Mouse (Mus musculus): ENCODE measurements around the gene Rorc. TPM values are rescaled to one million over a fixed set of nuclear protein-coding genes. Genes with fewer than 3 reads are reported as not detected.

The Rorc gene
- polyA plus RNA-seq (2016; fragmentation: Nextera tagmentation; extraction: Ambion mirVana): 1.3 and 2.0 TPM in 2 replicates

- Histone ChIP-seq H3K9me3 (no peaks in the 10 kb centered on the region), H3K4me1 (peaks cover 28% of the 10 kb centered on the region), H3K9ac (peak within 1 kb of the TSS; percentile 38), H3K4me2 (peak within 1 kb of the TSS; percentile 51), H3K36me3 (replicated peaks) (no peaks in the 10 kb centered on the region), H3K4me3 (replicated peaks) (peak within 1 kb of the TSS; percentile 20), H3K27ac (peak within 1 kb of the TSS; percentile 9; the same call in 1 of the 2 replicates), H3K27me3 (peaks cover 28% of the 10 kb centered on the region; the same call in 1 of the 2 replicates)
- no peak for ATAC-seq (ENCODE audit: low FRiP score)
- WGBS: 11% methylated on average over 5 of the region's 5 CpGs
Observed at GRCm38 (mm10) chr3:94372641-94373040, at the start of gene Rorc. Gene Rorc, plus strand, starts transcription at chr3:94372794.

DNA sequence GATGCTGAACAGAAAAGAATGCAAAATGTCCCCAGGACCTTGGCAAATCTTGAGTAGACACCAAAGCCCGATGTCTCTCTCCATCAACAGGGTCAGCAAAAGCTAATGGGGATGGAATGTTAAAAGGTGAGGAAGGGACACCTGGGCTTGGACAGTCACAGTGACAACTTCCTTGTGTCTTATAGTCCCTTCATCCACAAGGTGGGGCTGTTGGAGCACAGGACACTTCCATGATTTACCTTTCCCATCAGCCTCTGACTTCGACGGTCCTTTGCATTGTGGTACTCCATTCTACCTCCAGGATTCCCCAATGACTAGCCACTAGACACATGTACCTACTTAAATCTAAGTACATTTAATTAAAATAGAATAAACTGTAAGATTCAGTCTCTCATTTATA lies 43.9 kb upstream of the Rorc start:
- Histone ChIP-seq H3K9ac (no peak overlapping the region), H3K9me3 (no peaks in the 10 kb centered on the region), H3K27me3 (no peaks in the 10 kb centered on the region), H3K4me3 (replicated peaks) (no peak overlapping the region), H3K4me1 (no peaks in the 10 kb centered on the region), H3K4me2 (no peak overlapping the region), H3K36me3 (replicated peaks) (peaks cover 3% of the 10 kb centered on the region; the same call in 1 of the 2 replicates), H3K27ac (no peak overlapping the region)
- 68% methylated on average over 3 of the region's 3 CpGs for WGBS
- no peak for ATAC-seq (ENCODE audit: low FRiP score)

DNA sequence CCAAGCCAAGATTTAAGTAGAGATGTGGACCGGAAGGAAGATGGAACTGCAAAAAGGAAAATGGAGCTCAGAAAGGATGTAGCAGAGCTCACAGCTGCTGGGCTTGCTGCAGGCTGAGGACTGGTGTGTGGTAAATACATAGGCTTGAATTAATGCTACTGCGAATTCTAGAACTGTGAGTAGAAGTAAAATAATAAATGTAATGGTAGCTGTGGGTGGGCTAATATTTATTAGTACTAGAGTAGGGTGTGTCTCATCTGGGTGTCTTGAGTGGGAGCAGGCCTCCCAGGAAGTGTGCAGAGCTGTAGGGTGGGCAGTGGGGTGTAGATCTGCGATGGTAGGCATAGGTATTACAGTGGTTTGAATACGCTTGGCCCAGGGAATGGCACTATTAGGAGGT lies 38.2 kb upstream of the Rorc start:
- H3K4me2 ChIP-seq: no peak overlapping the region
- H3K4me3 ChIP-seq (replicated peaks): no peak overlapping the region
- H3K9ac ChIP-seq: no peak overlapping the region
- no peak for ATAC-seq (ENCODE audit: low FRiP score)
- no peaks in the 10 kb centered on the region for H3K27me3 ChIP-seq
- WGBS: 89% methylated on average over 4 of the region's 4 CpGs
- no peaks in the 10 kb centered on the region for H3K4me1 ChIP-seq
- no peaks in the 10 kb centered on the region for H3K9me3 ChIP-seq
- H3K36me3 ChIP-seq (replicated peaks): no peaks in the 10 kb centered on the region
- H3K27ac ChIP-seq: no peak overlapping the region

DNA sequence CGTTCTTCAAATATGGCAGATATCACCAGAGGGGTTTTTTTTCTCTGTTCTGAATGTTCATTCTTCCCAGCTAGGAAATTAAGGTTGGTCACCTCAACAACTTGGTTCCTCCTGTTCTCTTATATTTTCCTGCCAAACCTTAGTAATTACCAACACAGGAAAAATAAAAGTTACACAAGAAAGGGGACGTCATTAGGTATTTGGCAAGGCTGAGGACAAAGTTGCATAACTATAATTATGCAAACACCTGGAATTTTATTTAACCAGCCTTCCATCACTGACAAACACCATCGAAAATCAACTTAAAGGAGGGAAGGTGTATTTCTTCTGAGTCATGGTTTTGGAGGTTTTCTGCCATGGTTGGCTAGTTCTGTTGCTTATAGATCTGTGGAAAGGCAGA lies 34.1 kb upstream of the Rorc start:
- no peak for ATAC-seq (ENCODE audit: low FRiP score)
- Histone ChIP-seq H3K4me2 (no peak overlapping the region), H3K4me3 (replicated peaks) (no peak overlapping the region), H3K9me3 (no peaks in the 10 kb centered on the region), H3K27ac (no peak overlapping the region), H3K4me1 (peaks cover 9% of the 10 kb centered on the region), H3K36me3 (replicated peaks) (no peaks in the 10 kb centered on the region), H3K9ac (no peak overlapping the region), H3K27me3 (no peaks in the 10 kb centered on the region)
- 88% methylated on average over 3 of the region's 3 CpGs for WGBS

DNA sequence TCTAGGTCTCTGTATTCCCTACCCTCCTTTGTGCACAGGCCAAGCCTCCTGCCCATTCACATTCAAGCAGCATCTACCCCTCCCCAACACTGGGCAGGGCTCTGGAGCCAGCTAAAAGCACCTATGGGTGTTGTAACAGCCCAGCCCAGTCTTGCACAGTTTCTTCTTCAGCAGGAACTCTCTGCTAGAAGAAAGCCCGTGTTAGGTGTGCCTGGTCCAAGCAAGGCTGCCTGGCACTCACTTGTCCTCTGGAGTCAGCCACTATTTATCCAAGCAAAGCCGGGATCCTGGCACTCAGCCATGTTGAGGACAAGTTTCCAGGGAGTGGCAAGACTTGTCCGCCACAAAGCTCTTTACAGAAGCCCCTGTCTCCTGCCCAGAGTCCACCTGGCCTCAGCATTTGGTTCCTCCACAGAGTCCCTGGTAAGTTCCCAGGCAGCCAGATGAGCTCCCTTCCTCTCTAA lies 30.6 kb upstream of the Rorc start, which contains the start of gene Them5:
TSS of gene Them5 (plus strand) at position 141 of the 464 bp plus-strand sequence.
- Histone ChIP-seq H3K4me3 (replicated peaks) (no peak within 1 kb of the TSS), H3K9me3 (no peaks in the 10 kb centered on the region), H3K27me3 (no peaks in the 10 kb centered on the region), H3K27ac (0 out of 2 replicates have a peak within 1 kb of the TSS, but pooled peaks have one; percentile 38), H3K9ac (no peak within 1 kb of the TSS), H3K36me3 (replicated peaks) (no peaks in the 10 kb centered on the region), H3K4me2 (no peak within 1 kb of the TSS), H3K4me1 (peaks cover 9% of the 10 kb centered on the region)
- no peak for ATAC-seq (ENCODE audit: low FRiP score)
- 73% methylated on average over 3 of the region's 3 CpGs for WGBS

DNA sequence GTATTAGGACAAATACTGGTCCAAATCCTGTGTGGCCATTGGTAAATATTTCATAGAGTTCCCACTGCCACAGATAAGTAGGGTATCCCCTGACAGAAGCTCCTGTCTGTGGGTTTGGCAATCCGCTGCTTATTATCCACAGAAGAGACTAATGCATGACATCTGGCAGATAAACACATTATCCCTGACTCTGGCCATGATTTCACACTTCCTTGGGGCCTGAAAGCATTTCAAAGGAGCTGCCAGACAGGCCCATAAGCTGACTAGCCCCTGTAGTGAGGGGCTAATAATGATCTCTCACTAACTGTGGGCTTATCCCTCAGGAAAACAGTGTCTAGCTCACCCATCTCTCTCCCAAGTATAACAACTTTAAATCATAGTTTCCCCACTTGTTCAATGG lies 30.0 kb upstream of the Rorc start:
- H3K4me3 ChIP-seq (replicated peaks): no peak overlapping the region
- no peaks in the 10 kb centered on the region for H3K36me3 ChIP-seq (replicated peaks)
- 68% methylated on average over 1 of the region's 1 CpGs for WGBS
- peaks cover 9% of the 10 kb centered on the region for H3K4me1 ChIP-seq
- no peak for ATAC-seq (ENCODE audit: low FRiP score)
- H3K9me3 ChIP-seq: no peaks in the 10 kb centered on the region
- H3K9ac ChIP-seq: no peak overlapping the region
- H3K27me3 ChIP-seq: no peaks in the 10 kb centered on the region
- H3K4me2 ChIP-seq: no peak overlapping the region
- 0 out of 2 replicates have a peak overlapping the region, but pooled peaks have one; percentile 8 for H3K27ac ChIP-seq

DNA sequence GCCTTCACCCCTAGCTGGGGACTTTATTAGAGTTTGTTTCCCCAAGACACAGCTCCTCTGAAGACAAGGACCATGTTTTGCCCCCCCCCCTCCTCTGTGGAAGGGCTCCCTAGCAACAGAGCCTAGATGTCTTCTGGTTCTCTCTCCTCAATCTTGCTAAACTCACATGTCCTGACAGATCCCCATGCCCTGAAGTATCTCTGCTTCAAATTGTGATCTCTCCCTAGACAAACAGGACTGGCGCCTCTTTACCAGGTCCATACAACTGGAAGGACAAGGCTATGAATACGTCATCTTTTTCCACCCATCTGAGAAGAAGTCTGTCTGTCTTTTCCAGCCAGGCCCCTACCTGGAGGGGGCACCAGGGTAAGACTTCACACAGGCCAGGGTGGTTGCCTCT lies 28.4 kb upstream of the Rorc start:
- WGBS: 87% methylated on average over 2 of the region's 2 CpGs
- no peak overlapping the region for H3K4me2 ChIP-seq
- H3K27ac ChIP-seq: no peak overlapping the region
- no peak overlapping the region for H3K4me3 ChIP-seq (replicated peaks)
- no peak overlapping the region for H3K9ac ChIP-seq
- no peaks in the 10 kb centered on the region for H3K27me3 ChIP-seq
- no peaks in the 10 kb centered on the region for H3K36me3 ChIP-seq (replicated peaks)
- H3K4me1 ChIP-seq: peaks cover 9% of the 10 kb centered on the region
- no peak for ATAC-seq (ENCODE audit: low FRiP score)
- no peaks in the 10 kb centered on the region for H3K9me3 ChIP-seq

GRCm38 (mm10) chr3:94344897-94345296 lies 27.7 kb upstream of the Rorc start:
- no peaks in the 10 kb centered on the region for H3K36me3 ChIP-seq (replicated peaks)
- H3K4me3 ChIP-seq (replicated peaks): no peak overlapping the region
- no peak overlapping the region for H3K27ac ChIP-seq
- no peak for ATAC-seq (ENCODE audit: low FRiP score)
- 55% methylated on average over 3 of the region's 3 CpGs for WGBS
- no peaks in the 10 kb centered on the region for H3K27me3 ChIP-seq
- H3K9me3 ChIP-seq: no peaks in the 10 kb centered on the region
- H3K4me2 ChIP-seq: no peak overlapping the region
- no peak overlapping the region for H3K9ac ChIP-seq
- H3K4me1 ChIP-seq: peaks cover 9% of the 10 kb centered on the region

DNA sequence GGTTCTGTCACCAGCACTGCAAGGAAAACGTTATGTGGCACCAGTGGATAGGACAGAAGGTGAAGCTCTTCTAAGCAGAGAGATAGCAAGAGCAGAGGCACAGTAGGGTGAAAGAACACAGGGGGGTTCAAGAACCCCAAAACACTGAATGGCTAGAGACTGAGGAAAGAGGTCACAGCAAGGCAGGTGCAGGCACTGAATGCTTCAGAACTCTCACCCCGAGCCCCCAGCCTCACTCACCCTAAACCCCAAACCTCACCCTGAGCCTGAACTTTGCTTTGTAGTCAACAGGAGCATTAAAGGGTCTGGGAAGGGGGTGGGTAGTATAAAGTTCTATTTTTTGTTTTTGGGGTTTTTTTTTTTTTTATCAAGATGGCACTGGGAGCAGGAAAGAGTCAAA lies 24.4 kb upstream of the Rorc start:
- WGBS: 84% methylated on average over 2 of the region's 2 CpGs
- Histone ChIP-seq H3K27ac (no peak overlapping the region), H3K4me3 (replicated peaks) (no peak overlapping the region), H3K4me2 (no peak overlapping the region), H3K36me3 (replicated peaks) (no peaks in the 10 kb centered on the region), H3K27me3 (no peaks in the 10 kb centered on the region), H3K9ac (no peak overlapping the region), H3K9me3 (no peaks in the 10 kb centered on the region), H3K4me1 (no peaks in the 10 kb centered on the region)
- no peak for ATAC-seq (ENCODE audit: low FRiP score)

DNA sequence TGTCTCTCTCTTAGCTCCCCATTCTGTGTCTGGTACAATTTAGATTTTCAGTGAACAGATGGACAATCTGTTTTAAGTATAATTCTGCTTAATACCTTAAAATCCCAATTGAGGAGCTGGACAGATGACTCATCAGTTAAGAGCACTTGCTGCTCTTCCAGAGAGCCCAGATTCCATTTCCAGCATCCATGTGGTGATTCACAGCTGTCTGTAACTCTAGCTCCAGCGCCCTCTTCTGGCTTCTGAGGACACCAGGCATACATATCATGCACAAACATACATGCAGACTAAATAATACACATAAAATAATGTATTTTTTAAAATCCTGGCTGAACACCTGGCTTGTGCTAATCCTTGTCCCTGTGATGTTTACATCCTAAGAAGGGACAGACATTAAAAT lies 11.8 kb upstream of the Rorc start:
- Histone ChIP-seq H3K4me2 (no peak overlapping the region), H3K4me1 (peaks cover 15% of the 10 kb centered on the region), H3K9me3 (0 out of 2 replicates have a peak, but pooled peaks cover 3% of the 10 kb centered on the region), H3K27ac (no peak overlapping the region), H3K27me3 (peaks cover 42% of the 10 kb centered on the region), H3K4me3 (replicated peaks) (no peak overlapping the region), H3K36me3 (replicated peaks) (no peaks in the 10 kb centered on the region), H3K9ac (no peak overlapping the region)
- ATAC-seq (ENCODE audit: low FRiP score): no peak
- WGBS: 4% methylated on average over 1 of the region's 1 CpGs

GRCm38 (mm10) chr3:94362138-94362537 lies 10.5 kb upstream of the Rorc start, which contains the start of gene C2cd4d:
Gene C2cd4d, plus strand, starts transcription at chr3:94362438.
- Histone ChIP-seq H3K9me3 (0 out of 2 replicates have a peak, but pooled peaks cover 3% of the 10 kb centered on the region), H3K4me2 (peak within 1 kb of the TSS; percentile 89), H3K36me3 (replicated peaks) (no peaks in the 10 kb centered on the region), H3K9ac (peak within 1 kb of the TSS; percentile 76), H3K4me1 (peaks cover 15% of the 10 kb centered on the region), H3K27me3 (peaks cover 50% of the 10 kb centered on the region), H3K4me3 (replicated peaks) (peak within 1 kb of the TSS; percentile 59), H3K27ac (no peak within 1 kb of the TSS)
- 17% methylated on average over 7 of the region's 7 CpGs for WGBS
- no peak for ATAC-seq (ENCODE audit: low FRiP score)

DNA sequence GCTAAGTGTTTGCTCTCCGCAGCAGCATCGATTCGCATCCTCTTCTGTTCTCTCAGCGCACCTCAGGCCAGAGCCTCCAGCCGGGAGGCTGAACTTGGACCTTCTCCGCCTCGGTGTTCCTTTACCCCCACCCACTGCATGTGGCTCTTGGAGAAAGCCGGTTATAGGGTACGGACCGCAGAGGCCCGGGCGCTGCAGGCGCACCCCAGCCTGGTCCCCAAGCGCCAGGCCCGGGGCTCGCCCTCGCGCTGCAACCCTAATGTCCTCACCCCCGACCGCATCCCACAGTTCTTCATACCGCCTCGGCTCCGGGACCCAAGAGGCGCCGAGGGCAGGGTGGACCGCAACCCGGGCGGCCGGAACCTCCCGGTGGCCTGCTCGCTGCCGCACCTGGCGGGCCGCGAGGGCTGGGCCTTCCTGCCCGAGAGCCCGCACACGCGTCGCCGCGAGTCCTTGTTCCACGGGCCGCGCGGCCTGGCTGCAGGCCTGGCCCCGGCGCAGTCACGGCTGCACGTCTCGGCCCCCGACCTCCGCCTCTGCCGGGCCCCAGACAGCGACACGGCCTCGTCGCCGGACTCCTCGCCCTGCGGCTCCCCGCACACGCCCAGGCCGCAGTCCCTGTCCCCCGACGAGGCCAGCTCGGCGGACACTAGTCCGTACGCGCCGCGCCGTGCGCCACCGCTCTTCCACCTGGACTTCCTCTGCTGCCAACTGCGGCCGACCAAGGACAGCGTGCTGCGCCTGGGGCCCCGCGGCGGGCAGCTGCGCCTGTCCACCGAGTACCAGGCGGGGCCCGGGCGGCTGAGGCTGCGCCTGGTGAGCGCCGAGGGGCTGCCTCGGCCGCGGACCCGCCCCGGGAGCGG lies 9.1 kb upstream of the Rorc start:
- H3K4me1 ChIP-seq: peaks cover 15% of the 10 kb centered on the region
- H3K4me2 ChIP-seq: peak overlapping the region; percentile 89
- peak overlapping the region; percentile 76 for H3K9ac ChIP-seq
- peak; percentile 80 for ATAC-seq (ENCODE audit: low FRiP score)
- H3K9me3 ChIP-seq: 0 out of 2 replicates have a peak, but pooled peaks cover 3% of the 10 kb centered on the region
- H3K27ac ChIP-seq: 0 out of 2 replicates have a peak overlapping the region, but pooled peaks have one; percentile 31
- peaks cover 50% of the 10 kb centered on the region for H3K27me3 ChIP-seq
- peak overlapping the region; percentile 59 for H3K4me3 ChIP-seq (replicated peaks)
- no peaks in the 10 kb centered on the region for H3K36me3 ChIP-seq (replicated peaks)
- WGBS: 6% methylated on average over 91 of the region's 97 CpGs

Measured in forebrain, embryonic 12.5 days (tissue).